Mouse (Mus musculus): ENCODE results near the gene Scamp3. TPM values are rescaled to one million over a fixed set of nuclear protein-coding genes. Genes with fewer than 3 reads are reported as not detected.
A peak's percentile ranks its signal among the peaks of the same experiment; 100 is the strongest.

Gene Scamp3
- total and polyA plus RNA-seq, 2 experiments: 9.1 to 120 TPM

- DNase-seq (ENCODE audit: extremely low read depth, low read depth, low spot score): no peak
- H3K36me3 ChIP-seq (ENCODE audit: control insufficient read depth, insufficient read depth, low read length): no peaks in the 10 kb centered on the region
- H3K4me1 ChIP-seq (ENCODE audit: control insufficient read depth, insufficient read depth, low read length): peaks cover 3% of the 10 kb centered on the region; the same call in 1 of the 2 replicates
- H3K27ac ChIP-seq (replicated peaks; ENCODE audit: insufficient read depth, low read depth, low read length): no peak overlapping the region
- no peak overlapping the region for H3K9ac ChIP-seq (ENCODE audit: low read depth, low read length)
- 0 out of 2 replicates have a peak, but pooled peaks cover 2% of the 10 kb centered on the region for H3K27me3 ChIP-seq (ENCODE audit: control insufficient read depth, insufficient read depth, low read length)
- H3K4me3 ChIP-seq (ENCODE audit: insufficient read depth, low read depth, low read length): no peak overlapping the region
- H3K79me2 ChIP-seq (ENCODE audit: control insufficient read depth, insufficient read depth, low read length): no peaks in the 10 kb centered on the region
- TF ChIP-seq POLR2A (IDR thresholded peaks at IDR 0.05; ENCODE audit: extremely low read depth, insufficient read depth, low read length) (no peak), CTCF (IDR thresholded peaks at IDR 0.05; ENCODE audit: low read depth, low read length) (no peak)
- 88% methylated on average over 11 of the region's 11 CpGs for WGBS
Observed at GRCm38 (mm10) chr3:89224796-89225195, 47.5 kb downstream of the Scamp3 start.

DNA sequence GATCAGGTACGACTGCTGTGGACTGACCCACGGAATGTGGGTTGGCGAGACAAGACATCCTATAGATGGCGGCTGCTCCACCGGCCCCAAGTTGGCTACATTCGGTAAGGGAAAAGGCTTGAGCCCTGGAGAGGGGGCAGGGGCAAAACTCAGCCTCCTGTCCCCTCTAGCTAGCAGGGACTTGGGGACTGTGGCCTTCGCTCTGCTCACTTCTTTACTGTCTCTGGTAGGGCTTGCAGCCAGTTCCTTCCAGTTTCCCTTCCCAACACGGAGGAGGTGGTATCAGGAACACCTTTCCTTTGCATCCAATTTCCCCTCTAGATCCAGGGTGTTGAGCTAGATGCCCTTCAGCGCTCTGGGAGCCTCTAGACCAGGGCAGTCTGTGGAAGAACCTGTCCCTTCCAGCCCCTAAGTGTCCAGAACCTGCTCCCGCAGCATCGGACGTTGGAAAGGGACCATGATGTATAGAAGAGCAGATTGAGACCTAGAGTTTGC is 48.1 kb downstream of the Scamp3 start:
- DNase-seq (ENCODE audit: extremely low read depth, low read depth, low spot score): no peak
- Histone ChIP-seq H3K4me3 (ENCODE audit: insufficient read depth, low read depth, low read length) (no peak overlapping the region), H3K79me2 (ENCODE audit: control insufficient read depth, insufficient read depth, low read length) (no peaks in the 10 kb centered on the region), H3K36me3 (ENCODE audit: control insufficient read depth, insufficient read depth, low read length) (no peaks in the 10 kb centered on the region), H3K4me1 (ENCODE audit: control insufficient read depth, insufficient read depth, low read length) (peaks cover 3% of the 10 kb centered on the region; the same call in 1 of the 2 replicates), H3K9ac (ENCODE audit: low read depth, low read length) (no peak overlapping the region), H3K27me3 (ENCODE audit: control insufficient read depth, insufficient read depth, low read length) (0 out of 2 replicates have a peak, but pooled peaks cover 2% of the 10 kb centered on the region), H3K27ac (replicated peaks; ENCODE audit: insufficient read depth, low read depth, low read length) (no peak overlapping the region)
- 83% methylated on average over 12 of the region's 12 CpGs for WGBS
- TF ChIP-seq CTCF (IDR thresholded peaks at IDR 0.05; ENCODE audit: low read depth, low read length) (no peak), POLR2A (IDR thresholded peaks at IDR 0.05; ENCODE audit: extremely low read depth, insufficient read depth, low read length) (no peak)

DNA sequence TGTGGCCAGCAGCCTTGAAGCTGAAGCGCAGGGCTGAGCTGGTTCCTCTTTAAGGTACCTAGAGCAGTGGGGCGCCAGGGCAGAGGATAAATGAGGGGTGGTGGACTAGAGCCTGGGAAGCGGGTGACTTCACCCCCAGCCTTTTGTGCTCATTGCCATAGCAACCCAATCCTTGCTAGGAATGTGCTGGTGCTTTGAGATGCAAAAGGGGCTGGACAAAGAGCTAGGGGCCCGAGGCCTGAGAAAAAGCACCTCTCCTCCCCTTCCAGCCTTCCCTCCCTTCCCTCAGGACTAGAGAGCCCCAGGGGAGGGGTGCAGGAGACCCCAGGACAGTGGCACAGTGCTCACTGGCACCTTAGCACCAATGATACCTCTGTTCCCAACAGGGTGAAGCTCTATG is 48.6 kb downstream of the Scamp3 start:
- Histone ChIP-seq H3K27me3 (ENCODE audit: control insufficient read depth, insufficient read depth, low read length) (0 out of 2 replicates have a peak, but pooled peaks cover 2% of the 10 kb centered on the region), H3K4me3 (ENCODE audit: insufficient read depth, low read depth, low read length) (no peak overlapping the region), H3K36me3 (ENCODE audit: control insufficient read depth, insufficient read depth, low read length) (no peaks in the 10 kb centered on the region), H3K4me1 (ENCODE audit: control insufficient read depth, insufficient read depth, low read length) (peaks cover 3% of the 10 kb centered on the region; the same call in 1 of the 2 replicates), H3K27ac (replicated peaks; ENCODE audit: insufficient read depth, low read depth, low read length) (no peak overlapping the region), H3K79me2 (ENCODE audit: control insufficient read depth, insufficient read depth, low read length) (no peaks in the 10 kb centered on the region), H3K9ac (ENCODE audit: low read depth, low read length) (no peak overlapping the region)
- no peak for TF ChIP-seq POLR2A (IDR thresholded peaks at IDR 0.05; ENCODE audit: extremely low read depth, insufficient read depth, low read length)
- no peak for TF ChIP-seq CTCF (IDR thresholded peaks at IDR 0.05; ENCODE audit: low read depth, low read length)
- no peak for DNase-seq (ENCODE audit: extremely low read depth, low read depth, low spot score)
- 87% methylated on average over 4 of the region's 4 CpGs for WGBS

- Histone ChIP-seq H3K4me3 (ENCODE audit: insufficient read depth, low read depth, low read length) (no peak overlapping the region), H3K27me3 (ENCODE audit: control insufficient read depth, insufficient read depth, low read length) (0 out of 2 replicates have a peak, but pooled peaks cover 2% of the 10 kb centered on the region), H3K27ac (replicated peaks; ENCODE audit: insufficient read depth, low read depth, low read length) (no peak overlapping the region), H3K36me3 (ENCODE audit: control insufficient read depth, insufficient read depth, low read length) (no peaks in the 10 kb centered on the region), H3K79me2 (ENCODE audit: control insufficient read depth, insufficient read depth, low read length) (no peaks in the 10 kb centered on the region), H3K4me1 (ENCODE audit: control insufficient read depth, insufficient read depth, low read length) (peaks cover 3% of the 10 kb centered on the region; the same call in 1 of the 2 replicates), H3K9ac (ENCODE audit: low read depth, low read length) (no peak overlapping the region)
- DNase-seq (ENCODE audit: extremely low read depth, low read depth, low spot score): no peak
- TF ChIP-seq CTCF (IDR thresholded peaks at IDR 0.05; ENCODE audit: low read depth, low read length) (no peak), POLR2A (IDR thresholded peaks at IDR 0.05; ENCODE audit: extremely low read depth, insufficient read depth, low read length) (no peak)
- 68% methylated on average over 11 of the region's 11 CpGs for WGBS
Observed at GRCm38 (mm10) chr3:89226361-89226760, 49.1 kb downstream of the Scamp3 start.

DNA sequence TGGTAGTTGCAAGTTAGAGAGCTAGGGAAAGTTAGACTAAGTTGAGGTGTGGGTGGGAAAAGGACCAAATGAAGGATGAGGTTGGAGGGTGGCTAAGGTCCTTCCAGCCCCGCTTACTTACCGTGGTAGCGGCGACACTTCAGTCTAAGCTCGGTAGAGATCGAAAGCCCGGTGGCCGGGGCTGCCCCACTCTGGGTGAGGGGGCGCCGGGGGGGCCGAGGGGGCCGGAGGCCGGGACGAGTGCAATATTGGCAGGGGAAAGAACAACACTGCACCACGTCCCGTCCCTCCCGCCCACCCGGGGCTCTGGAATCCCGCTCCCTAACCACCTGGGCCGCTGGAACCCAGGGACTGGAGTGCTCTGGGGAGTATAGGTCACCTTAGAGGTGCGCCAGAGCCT is 49.6 kb downstream of the Scamp3 start, which contains the start of gene Mtx1:
TSS of gene Mtx1 (minus strand) at position 189 of the 400 bp plus-strand sequence.
- Histone ChIP-seq H3K4me1 (ENCODE audit: control insufficient read depth, insufficient read depth, low read length) (peaks cover 3% of the 10 kb centered on the region; the same call in 1 of the 2 replicates), H3K27me3 (ENCODE audit: control insufficient read depth, insufficient read depth, low read length) (0 out of 2 replicates have a peak, but pooled peaks cover 2% of the 10 kb centered on the region), H3K9ac (ENCODE audit: low read depth, low read length) (no peak within 1 kb of the TSS; the same call in 1 of the 2 replicates), H3K36me3 (ENCODE audit: control insufficient read depth, insufficient read depth, low read length) (no peaks in the 10 kb centered on the region), H3K79me2 (ENCODE audit: control insufficient read depth, insufficient read depth, low read length) (no peaks in the 10 kb centered on the region), H3K27ac (replicated peaks; ENCODE audit: insufficient read depth, low read depth, low read length) (no peak within 1 kb of the TSS), H3K4me3 (ENCODE audit: insufficient read depth, low read depth, low read length) (peak within 1 kb of the TSS; percentile 34; the same call in 1 of the 2 replicates)
- WGBS: 24% methylated on average over 21 of the region's 21 CpGs
- DNase-seq (ENCODE audit: extremely low read depth, low read depth, low spot score): no peak
- no peak for TF ChIP-seq POLR2A (IDR thresholded peaks at IDR 0.05; ENCODE audit: extremely low read depth, insufficient read depth, low read length)
- no peak for TF ChIP-seq CTCF (IDR thresholded peaks at IDR 0.05; ENCODE audit: low read depth, low read length)

Measured in liver, adult 2 months (tissue).